Mouse (Mus musculus) hematopoietic stem cell, adult 5-6 weeks (primary cell): ENCODE measurements around the gene Polg. TPM values are rescaled to one million over a fixed set of nuclear protein-coding genes. Genes with fewer than 3 reads are reported as not detected.
A peak's percentile ranks its signal among the peaks of the same experiment; 100 is the strongest.

ENCODE experiments used
- ATAC-seq, 2 experiments: fragments of 125-278 bp in 1 of 2; replicated peaks in 1 of 2; 2 replicates each; pipeline ENCODE4 v1.8.0; 2016 to 2017; ENCODE audit warnings: inconsistent platforms in 2 of 2, mild to moderate bottlenecking in 2 of 2, moderate number of reproducible peaks in 2 of 2, low read depth in 1 of 2, moderate TSS enrichment in 1 of 2; ENCODE audit not compliant: low FRiP score in 2 of 2, poor library complexity in 2 of 2, severe bottlenecking in 2 of 2, insufficient read depth in 1 of 2, low TSS enrichment in 1 of 2
- total RNA-seq: library from RNA; stranded (forward); fragments of 172-1452, 232-1000 nt; gene quantifications from 2 replicates; pipeline ENCODE4 v1.2.3, GENCODE M21; 2017

Gene Polg
- total RNA-seq, 1 experiment from 2014 or later: 36.2 TPM

DNA sequence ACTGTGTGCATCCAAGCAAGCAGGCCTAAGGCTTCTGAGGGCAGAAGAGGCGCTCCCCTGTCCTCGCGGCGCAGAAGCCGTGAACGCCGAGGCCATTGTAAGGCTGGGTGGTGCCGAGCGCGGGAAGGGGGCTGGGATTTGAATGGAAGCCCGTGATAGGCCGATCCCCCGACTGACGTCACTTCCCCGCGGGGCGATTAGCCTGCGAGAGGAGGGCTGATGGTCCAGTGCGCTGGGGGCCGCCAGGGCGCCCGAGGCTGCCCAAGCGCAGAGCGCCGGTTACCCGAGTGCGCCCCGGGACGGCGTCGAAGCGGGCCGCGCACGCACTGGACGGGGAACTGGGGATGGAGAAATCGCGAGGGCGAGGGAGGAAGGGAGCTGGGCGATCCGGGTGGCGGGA lies 38.6 kb upstream of the Polg start:
- 0 out of 4 replicates have a peak, but pooled peaks of 1 of the 2 experiments have one; percentile 12 for ATAC-seq

DNA sequence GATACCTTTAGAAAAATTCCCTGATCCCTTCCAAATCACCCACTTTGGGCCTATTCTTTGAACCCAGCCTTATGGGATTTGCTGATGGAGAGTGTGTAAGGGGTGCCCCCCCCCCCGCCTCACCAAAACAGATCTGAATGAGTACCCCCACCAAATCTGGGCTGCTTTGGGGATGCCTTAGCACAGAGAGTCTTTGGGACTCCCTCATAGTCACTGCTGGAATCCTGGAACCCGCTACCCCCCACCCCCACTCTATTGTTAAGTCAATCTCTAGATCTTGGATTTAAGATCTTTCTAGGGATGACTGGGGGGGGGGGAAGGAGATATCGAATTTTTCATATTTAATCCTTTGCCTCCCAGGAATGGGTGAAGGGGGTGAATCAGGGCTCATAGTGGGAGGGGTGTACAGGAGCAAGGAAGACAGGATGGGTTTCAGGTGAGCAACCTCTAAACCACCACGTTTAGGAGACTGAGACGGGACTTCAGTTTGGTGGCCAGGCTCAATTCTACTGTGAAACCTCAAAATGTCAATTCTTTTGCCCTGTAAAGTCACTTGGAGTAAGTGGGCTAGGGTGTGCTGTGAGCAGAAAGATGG lies 37.6 kb upstream of the Polg start:
- no peak for ATAC-seq

DNA sequence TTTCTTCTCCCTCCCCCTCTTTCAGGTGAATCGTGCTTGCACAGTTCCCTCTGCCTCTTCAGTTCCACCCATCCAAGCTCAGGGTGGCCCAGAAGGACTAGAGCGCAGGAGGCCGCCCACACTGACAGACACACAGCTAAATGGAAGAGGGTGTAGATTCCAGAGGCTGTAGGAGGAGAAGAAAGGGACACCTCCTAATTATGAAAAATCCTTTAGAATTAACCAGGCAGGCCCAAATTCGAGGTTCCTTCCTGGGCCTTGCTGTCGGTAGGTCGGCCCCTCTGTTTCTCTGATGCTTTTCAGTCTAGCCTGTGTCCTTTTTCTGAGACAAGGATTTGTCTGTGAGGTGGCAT lies 36.9 kb upstream of the Polg start:
- no peak for ATAC-seq

DNA sequence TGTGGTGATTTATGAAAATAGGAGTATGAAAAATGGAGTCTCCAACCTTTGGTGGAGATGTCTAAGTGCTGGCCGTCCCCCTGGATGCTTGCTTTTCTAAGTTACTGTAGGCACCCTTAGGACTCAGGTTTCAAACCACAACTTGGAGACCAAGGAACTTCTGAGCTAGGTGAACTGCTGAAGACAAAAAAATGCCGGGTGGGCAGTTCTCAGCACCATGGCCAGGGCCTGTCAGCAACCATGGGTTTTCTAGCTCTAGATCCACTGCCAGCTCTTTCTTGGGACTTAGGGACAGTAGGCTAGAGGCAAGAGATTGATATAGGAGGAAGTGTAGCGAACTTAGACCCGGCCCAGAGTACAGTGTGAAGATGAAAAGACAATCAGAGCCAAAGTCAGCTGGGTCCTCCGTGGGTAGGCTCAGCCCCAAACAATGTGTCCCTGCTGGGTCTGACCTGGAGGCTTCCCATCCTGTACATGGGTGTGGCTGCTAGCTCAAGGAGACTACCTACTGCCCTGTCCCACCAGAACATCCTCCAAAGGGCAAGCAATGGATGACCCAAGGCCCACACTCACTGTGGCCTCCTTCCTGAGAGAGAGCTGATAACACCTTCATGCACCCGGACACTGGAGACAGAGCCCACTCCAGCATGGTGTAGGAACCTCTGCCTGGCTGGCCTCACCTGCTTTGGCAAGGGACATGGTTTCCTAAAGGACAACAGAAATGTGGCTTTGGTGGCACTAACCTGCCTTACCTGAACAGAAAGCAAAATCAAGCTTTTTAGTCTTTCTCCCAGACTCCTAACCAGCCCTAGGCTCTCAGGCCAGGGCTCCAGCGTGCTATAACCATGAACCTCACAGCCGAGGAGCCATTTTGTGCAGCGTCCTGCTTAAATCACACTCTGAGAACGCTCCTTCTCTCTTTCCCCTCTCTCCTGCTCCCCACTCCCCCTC lies 36.3 kb upstream of the Polg start:
- no peak for ATAC-seq

DNA sequence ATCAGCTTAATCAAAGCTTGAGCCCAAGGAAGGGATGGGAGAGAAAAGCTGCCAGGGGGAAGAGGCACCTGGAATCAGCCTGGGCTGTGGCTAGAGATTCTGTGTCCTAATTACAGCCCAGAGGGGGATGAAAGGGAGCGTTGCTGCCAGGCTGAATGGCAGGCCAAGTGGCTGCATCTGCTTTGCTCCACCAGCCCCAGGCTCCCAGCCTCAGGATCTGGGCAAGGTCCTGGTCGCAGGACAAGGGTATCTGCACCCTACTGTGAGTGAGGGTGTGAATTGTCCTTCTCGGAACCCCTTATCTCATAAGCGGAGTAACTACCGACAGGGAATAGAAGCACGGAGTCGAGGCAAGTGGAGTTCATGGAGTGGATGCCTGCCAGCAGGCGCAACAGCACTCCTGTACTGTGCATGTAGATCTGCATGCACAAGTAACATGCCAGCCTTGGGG lies 35.4 kb upstream of the Polg start:
- ATAC-seq: no peak

DNA sequence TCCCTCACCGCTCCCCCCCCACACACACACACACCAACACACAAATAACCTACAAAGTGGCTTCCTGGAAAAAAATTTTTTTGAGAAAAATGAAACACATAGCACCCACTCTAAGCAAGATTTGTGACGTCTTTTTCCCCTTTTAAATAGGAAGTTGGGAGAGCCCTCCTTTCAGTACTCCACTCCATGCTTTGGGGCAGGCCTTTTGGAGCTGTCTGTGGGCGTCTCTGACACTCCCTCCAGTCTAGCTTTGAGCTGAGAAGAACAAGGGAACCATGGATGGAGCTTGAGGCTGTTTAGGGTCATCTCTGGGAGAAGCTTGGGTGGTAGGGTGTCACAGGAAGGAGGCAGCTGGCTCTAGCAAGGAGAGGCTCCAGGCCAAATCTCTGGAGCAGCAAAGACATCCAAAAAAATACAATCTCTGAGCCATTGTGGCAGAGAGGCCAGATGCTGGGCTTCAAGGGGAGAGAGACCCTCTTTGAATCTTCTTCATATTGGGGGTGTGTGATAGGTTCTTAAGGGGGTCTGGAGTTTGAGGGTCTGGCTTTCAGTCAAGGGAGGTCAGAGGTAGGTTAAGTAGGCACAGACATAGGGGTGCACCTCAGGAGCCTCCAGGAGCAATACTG lies 34.6 kb upstream of the Polg start:
- no peak for ATAC-seq

DNA sequence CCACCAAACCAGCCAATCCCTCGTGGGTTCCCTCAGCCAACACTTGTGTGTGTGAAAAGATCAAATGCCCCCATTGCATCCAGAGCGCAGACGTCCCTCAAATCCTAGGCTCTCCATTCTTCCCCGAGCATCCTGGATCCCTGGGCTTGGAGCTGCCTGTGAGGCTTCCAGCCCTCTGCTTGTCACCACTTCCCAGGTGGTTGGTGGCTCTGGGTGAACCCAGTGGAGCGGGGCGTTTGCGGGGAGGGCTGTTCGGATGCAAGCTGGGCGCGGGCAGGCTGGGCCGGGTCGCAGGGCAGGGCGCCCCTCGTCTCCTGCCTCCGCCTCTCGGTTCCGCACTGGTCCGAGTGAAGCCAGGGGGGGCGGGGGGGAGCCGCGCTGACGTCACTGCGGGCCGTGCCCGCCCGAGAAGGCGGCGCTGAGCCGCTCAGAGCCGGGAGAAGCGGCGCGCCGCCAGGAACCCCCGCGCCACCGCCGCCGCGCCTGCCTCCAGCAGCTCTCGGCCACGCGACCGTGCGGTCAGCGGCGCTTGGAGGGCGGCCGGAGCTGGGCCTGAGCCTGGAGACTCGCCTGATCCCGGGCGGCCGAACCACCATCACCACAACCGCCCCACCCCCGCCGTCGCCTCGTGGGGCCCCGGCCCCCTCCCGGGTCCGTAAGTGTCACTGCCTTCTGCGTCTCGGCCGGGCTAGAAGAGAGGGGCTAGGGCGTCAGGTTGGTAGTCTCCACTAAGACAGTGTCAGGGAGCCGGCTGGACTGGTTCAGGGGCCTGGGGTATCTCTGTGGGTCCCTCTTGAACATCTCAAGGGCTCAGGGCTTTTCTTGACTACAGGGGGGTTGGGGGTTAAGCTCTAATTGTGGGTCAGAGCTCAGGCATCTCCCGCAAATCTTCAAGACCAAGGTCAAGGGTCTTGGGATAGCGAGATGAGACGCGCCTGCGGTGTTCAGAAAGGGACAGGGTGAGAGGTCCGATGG lies 33.7 kb upstream of the Polg start:
- no peak for ATAC-seq

DNA sequence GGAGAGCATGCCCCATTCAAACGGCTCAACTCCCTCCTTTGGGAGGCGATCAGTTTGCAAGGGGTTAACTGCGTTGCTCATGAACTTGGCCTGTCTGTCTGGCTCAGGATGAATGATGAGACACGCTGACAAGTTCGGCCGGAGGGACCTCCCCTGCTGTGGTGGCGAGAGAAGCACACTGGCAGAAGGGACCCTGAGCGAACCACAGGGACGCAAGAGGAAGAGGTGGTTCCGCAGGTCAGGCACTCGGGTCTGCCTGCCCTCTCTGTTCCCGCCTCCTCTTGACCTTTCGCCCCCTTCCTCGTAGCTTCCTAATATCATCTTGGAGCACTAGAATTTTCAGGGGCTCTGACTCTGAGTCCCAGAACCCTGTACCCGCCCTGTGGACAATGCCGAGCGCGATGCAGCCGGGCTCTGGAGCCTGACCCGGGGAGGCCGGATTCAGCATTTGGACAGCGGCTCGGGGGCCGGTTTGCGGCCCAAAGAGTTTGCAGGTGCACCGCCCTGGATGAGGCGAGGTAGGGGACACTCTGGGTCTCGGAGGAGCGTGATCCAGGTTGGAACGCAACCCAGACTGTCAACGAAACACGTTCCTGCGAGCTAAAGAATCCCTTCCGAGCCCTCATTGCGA lies 32.9 kb upstream of the Polg start:
- ATAC-seq: no peak; a peak in 1 of 4 replicates

DNA sequence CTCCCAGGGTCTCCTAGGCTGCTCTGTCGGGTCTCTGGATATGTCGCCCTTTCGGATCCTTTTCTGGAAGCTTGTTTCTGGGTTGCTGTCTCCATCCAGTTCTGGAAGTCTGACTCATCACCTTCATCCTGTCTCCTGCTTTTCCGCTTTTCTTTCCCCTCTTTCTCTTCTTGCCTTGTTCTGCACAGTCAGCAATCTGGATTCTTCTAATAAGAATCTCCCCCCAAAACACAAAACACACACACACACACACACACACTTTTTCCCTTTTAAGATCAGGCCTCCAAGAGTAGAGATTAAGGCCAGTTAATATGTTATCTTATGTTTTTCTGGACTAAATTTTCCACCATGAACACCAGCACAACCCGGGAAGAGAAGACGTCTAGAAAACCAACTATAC lies 32.2 kb upstream of the Polg start:
- ATAC-seq: no peak

DNA sequence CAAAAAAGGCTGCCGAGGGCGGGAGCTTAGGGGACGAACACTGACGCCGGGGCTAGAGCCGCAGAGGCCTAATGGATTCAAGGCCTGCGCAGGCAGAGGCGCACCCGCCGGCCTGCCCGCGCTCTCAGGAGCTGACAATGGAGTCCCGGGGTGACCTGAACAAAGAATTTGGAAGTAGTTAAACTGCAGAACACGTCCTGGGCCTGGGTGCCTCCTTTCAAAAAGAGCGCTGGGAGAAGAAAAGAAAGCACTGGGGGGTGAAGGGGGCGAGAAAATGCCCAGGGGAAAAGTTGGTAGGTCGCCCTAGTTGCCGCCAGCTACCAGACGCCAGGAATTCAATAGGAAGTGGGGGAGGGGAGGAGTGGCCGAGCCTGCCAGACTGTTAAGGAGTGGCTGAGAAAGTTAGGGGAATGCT lies 31.5 kb upstream of the Polg start:
- ATAC-seq: no peak

DNA sequence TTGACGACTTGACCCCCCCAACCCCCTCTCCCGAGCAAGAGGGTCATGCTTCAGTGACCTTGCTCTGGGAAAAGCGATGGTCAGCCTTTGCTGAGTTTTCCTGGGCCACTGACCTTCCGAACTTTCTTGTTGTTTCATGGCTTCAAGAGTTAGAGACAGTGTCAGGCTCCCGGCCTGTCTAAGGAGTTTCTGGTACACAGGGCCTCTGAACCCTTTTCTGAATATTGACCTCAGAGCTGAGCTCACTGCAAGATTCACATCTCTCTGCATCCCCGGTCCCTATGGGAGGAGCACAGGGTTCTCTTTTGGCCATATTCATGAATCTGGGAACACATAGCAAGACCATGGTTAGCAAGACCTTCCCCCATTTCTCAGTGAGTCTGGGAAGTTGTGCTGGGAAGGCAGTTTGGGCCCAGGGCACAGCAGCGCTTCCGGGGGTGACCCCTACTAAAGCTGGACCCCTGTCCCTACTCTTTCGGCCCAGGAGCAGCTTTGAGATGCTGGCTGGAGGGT lies 30.7 kb upstream of the Polg start:
- no peak for ATAC-seq

DNA sequence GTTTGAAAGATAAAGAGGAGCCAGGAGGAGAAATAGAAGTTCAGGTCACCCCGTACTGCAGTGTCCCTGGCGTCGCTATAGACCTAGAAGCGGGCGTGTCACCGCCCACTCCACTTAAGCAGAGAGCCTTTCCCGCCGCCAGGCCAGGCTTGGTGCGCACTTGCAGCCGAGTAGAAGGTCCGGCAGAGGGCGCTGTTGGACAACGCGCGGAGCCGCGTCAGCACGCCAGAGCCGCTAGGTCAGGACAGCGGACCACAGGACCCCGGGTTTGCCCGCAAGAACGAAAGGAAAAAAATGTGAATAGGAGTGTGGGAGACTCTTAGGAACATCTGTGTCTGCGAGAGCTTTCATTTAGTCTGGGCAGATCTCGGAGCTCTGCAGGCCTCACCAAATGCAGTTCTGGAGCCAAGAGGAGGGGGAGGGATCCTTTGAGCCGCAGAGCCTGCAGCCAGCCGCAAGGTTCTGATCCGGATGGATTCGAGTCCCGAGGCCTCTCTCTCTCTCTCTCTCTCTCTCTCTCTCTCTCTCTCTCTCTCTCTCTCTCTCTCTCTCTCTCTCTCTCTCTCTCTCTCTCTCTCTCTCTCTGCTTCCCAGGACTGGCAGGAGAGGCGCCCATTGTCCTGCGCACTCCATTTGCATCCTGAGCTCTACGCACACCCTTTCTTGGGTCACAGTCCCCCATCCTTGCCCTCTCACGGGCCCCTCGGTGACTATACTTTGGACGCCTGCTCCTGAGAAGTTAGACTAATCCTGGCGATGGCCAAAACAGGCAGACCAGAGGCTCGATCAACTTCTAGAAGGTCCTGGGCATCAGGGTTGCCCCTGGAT lies 30.0 kb upstream of the Polg start:
- ATAC-seq: peak; percentile 90

DNA sequence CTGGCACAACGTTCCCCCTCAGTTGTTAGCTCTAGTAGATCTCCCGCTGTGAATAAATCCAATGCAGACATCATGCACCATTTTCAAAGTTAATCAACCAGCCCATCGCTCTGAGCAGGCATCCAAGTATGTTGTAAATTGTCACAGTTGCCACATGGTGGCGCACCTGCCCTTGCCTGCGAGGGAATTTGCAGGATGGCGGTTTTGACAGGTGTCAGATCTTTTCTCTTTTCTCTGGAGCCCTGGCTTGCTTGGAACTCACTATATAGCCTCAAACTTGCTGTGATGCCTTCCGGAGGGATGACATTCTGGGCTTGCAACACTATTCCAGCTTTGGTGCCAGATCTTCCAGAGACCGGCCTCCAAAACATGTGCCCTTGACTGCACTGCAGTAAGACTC lies 27.8 kb upstream of the Polg start:
- peak in 1 of 2 experiments; percentile 33; a peak in 2 of 4 replicates for ATAC-seq

DNA sequence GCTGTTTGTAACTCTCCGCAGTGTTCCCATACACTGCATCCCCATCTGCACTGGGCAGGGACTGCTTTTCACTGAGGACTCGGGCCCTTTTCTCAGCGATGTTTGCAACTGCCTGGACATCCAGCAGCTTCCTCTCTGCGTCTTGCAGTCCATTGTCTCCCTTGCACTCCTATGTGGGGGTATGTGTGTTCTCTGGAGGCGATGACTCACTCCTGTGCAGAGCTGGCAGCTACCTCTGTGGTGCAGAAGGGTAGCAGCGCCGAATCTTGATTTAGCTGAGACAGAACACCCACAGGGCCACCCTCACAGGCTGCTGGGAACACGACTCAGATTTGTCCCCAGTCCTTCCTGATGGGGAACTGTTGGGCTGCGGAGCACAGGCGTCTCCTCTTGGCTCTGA lies 20.4 kb upstream of the Polg start:
- 0 out of 4 replicates have a peak, but pooled peaks of 1 of the 2 experiments have one; percentile 27 for ATAC-seq

DNA sequence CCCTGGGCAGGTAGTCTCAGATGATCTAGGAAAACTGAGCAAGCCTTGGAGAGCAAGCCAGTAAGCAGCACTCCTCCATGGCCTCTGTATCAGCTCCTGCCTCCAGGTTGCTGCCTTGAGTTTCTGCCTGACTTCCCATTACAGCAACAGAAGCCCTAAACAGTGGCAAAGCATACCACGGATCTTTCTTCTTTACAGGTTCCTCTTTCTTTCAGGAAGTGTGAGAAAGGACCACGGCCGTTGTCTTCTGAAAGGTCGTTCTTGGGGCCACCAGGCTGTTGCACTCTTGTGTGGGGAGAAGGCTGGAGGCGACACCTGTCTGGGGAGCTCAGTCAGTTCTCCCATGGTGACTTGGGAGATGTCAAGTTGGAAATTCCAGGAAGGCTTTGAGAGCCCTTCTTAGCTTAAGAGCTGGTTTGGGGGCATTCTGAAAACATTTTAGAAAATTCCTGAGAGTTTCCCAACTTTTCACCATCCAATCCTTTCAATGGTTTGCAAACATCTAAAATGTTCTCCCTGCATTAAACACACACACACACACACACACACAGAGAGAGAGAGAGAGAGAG lies 8.8 kb upstream of the Polg start:
- peak; percentile 46 to 58; a peak in 3 of 4 replicates for ATAC-seq
